Comparison of ENCODE assay signal across 12 mouse cellular contexts in the genomic region with DNA sequence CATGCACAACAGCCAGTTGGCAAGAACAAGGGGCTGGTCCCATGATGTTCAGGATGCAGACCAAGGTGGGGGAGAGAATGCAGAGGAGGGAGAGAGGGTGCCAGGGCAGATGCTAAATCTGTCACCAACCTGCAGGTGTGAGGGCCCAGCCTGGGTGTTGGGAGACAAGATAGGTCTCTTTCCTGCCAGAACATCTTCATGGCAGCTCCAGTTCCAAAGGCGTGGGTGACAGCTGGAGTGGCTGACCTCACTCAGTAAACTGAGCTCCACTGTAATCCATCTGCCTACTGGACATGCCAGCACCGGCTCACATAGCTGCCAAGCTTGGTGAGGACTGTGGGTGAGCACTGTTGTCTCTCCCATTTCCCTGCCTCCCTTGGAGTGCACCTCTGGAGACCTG.
DNase-seq lines count a peak whose midpoint lies in the region; ATAC-seq and TF ChIP-seq lines count a peak whose summit lies in the region.
"Had no signal": no experiment of that assay in that cellular context is flagged by ENCODE, and none has a peak within 500 bp of the region (broad histone marks: within the 10 kb centered on the region; RNA-seq: fewer than 3 reads in every experiment).

No protein-coding gene starts in this region.

- TF ChIP-seq CTCF in kidney, postnatal 0 days (IDR thresholded peaks at IDR 0.05; ENCODE audit: low read depth): no peak

- H3K27ac ChIP-seq in kidney, postnatal 0 days: no peak overlapping the region
- no peak overlapping the region for H3K27ac ChIP-seq in kidney, embryonic 16.5 days (ENCODE audit: low read length)
- H3K27ac ChIP-seq: hindbrain, embryonic 12.5 days had no signal

- H3K4me3 ChIP-seq in kidney, postnatal 0 days (replicated peaks; ENCODE audit: low read depth, low read length): no peak overlapping the region
- no peak overlapping the region for H3K4me3 ChIP-seq in kidney, embryonic 16.5 days (ENCODE audit: low read length)
- H3K4me3 ChIP-seq: erythroblast, embryonic 14.5 days; hindbrain, embryonic 12.5 days had no signal

- WGBS in kidney, postnatal 0 days: 60% methylated on average over 2 of the region's 2 CpGs
- 44% methylated on average over 2 of the region's 2 CpGs for WGBS in kidney, embryonic 16.5 days

- H3K27me3 ChIP-seq in kidney, postnatal 0 days (ENCODE audit: insufficient read depth, low read length): no peaks in the 10 kb centered on the region
- no peaks in the 10 kb centered on the region for H3K27me3 ChIP-seq in kidney, embryonic 16.5 days (ENCODE audit: insufficient read depth, low read length)

- no peak for ATAC-seq in kidney, postnatal 0 days (replicated peaks; ENCODE audit: low FRiP score, low read depth)
- no peak for ATAC-seq in kidney, embryonic 16.5 days (ENCODE audit: low FRiP score, low TSS enrichment)
- ATAC-seq: activated CD4-positive, CD25-positive, alpha-beta regulatory T cell, adult 4 months; intestine, embryonic 16.5 days; liver, postnatal 0 days had no signal

- no peaks in the 10 kb centered on the region for H3K36me3 ChIP-seq in kidney, postnatal 0 days (ENCODE audit: insufficient read depth, low read length)
- H3K36me3 ChIP-seq in kidney, embryonic 16.5 days (ENCODE audit: insufficient read depth, low read length): no peaks in the 10 kb centered on the region
- H3K36me3 ChIP-seq: hindbrain, embryonic 12.5 days had no signal

- H3K4me1 ChIP-seq in kidney, postnatal 0 days (replicated peaks; ENCODE audit: insufficient read depth, low read length): no peaks in the 10 kb centered on the region
- H3K4me1 ChIP-seq in kidney, embryonic 16.5 days (ENCODE audit: insufficient read depth, low read length): no peaks in the 10 kb centered on the region

- H3K4me2 ChIP-seq in kidney, postnatal 0 days (ENCODE audit: low read length): no peak overlapping the region
- H3K4me2 ChIP-seq in kidney, embryonic 16.5 days (replicated peaks; ENCODE audit: low read depth, low read length): no peak overlapping the region
- H3K4me2 ChIP-seq: hindbrain, embryonic 12.5 days had no signal

- no peak overlapping the region for H3K9ac ChIP-seq in kidney, postnatal 0 days (ENCODE audit: low read depth, low read length)
- H3K9ac ChIP-seq in kidney, embryonic 16.5 days (replicated peaks; ENCODE audit: low read length): no peak overlapping the region
- H3K9ac ChIP-seq: hindbrain, embryonic 12.5 days; liver, postnatal 0 days had no signal

- H3K9me3 ChIP-seq in kidney, postnatal 0 days (replicated peaks; ENCODE audit: low read length): no peaks in the 10 kb centered on the region
- no peaks in the 10 kb centered on the region for H3K9me3 ChIP-seq in kidney, embryonic 16.5 days (ENCODE audit: low read length)
- H3K9me3 ChIP-seq: hindbrain, embryonic 12.5 days had no signal

- DNase-seq in kidney, postnatal 0 days (ENCODE audit: low spot score): peak; percentile 33
- DNase-seq in gastrocnemius, adult 8-10 months (ENCODE audit: low spot score in 2 of 2): peak; percentile 75 to 87
- DNase-seq in heart, adult 8-10 months (ENCODE audit: low spot score): peak; percentile 70
- DNase-seq in heart, postnatal 36 days: peak; percentile 52 to 60
- DNase-seq in thymus, postnatal 36 days: no peak
- no peak for DNase-seq in cerebellum, adult 11-12 months
- DNase-seq: liver, postnatal 0 days had no signal

- intact Hi-C loops in heart, postnatal 36 days (cut with DNase I): loop anchor here (5.0 kb wide), 2 partner anchors 146 to 241 kb away; partner anchors contain the start of gene Hdac4

Comparison
In these comparisons a context has a peak if more than half of its experiments do, and no peak if none do; other contexts are left out.
1. DNase-seq: peak in kidney, postnatal 0 days (single experiment), gastrocnemius, adult 8-10 months (2 of 2), heart, adult 8-10 months (single experiment) and heart, postnatal 36 days (2 of 2); none in thymus, postnatal 36 days (0 of 2) and cerebellum, adult 11-12 months (single experiment).